Mouse (Mus musculus): ENCODE data around the gene Men1. TPM values are rescaled to one million over a fixed set of nuclear protein-coding genes. Genes with fewer than 3 reads are reported as not detected.
"Not testable (repeated sequence)": the region's sequence is repeated elsewhere in the genome, so short reads cannot be mapped to it uniquely, and the experiment has no call there.

The Men1 gene
- polyA plus RNA-seq (2015; fragmentation: Nextera tagmentation; extraction: Ambion mirVana): 70.2 and 74.3 TPM in 2 replicates

GRCm38 (mm10) chr19:6334673-6335457, at the start of gene Men1:
TSS of gene Men1 (plus strand) at chr19:6334979.
- peak; percentile 92 for ATAC-seq (ENCODE audit: insufficient read depth, low FRiP score, low read depth)
- Histone ChIP-seq H3K27me3 (replicated peaks) (no peaks in the 10 kb centered on the region), H3K27ac (peak within 1 kb of the TSS; percentile 92), H3K4me1 (peaks cover 33% of the 10 kb centered on the region), H3K9ac (peak within 1 kb of the TSS; percentile 64), H3K4me2 (peak within 1 kb of the TSS; percentile 85), H3K4me3 (replicated peaks) (peak within 1 kb of the TSS; percentile 85), H3K9me3 (no peaks in the 10 kb centered on the region), H3K36me3 (peaks cover 25% of the 10 kb centered on the region)
- under 1% methylated on average over 43 of the region's 43 CpGs for WGBS

DNA sequence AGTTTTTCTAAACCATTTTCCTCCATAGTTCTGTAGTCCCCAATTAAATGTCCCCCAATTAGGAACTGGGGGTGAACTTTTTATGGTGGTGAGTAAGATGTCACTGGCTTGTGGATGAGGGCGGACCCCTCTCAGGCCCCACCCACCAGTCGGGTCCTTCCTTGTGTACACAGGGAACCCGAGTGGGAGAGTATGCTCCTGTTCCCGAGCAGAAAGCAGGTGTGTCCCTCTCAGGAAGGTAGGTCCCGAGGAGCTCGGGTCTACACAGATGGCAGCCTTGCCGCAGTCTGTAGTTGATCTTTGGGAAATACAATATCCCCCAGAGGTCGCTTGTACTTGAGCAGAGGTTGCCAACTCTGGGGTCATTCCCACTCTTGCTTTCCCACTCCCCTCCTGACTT, 49.6 kb upstream of the Men1 start:
- H3K4me2 ChIP-seq: 0 out of 2 replicates have a peak overlapping the region, but pooled peaks have one; percentile 3
- H3K36me3 ChIP-seq: peaks cover 26% of the 10 kb centered on the region
- 65% methylated on average over 8 of the region's 8 CpGs for WGBS
- peak overlapping the region; percentile 17; the same call in 1 of the 2 replicates for H3K27ac ChIP-seq
- peaks cover 31% of the 10 kb centered on the region for H3K4me1 ChIP-seq
- no peak overlapping the region for H3K4me3 ChIP-seq (replicated peaks)
- no peak for ATAC-seq (ENCODE audit: insufficient read depth, low FRiP score, low read depth)
- H3K9ac ChIP-seq: no peak overlapping the region
- no peaks in the 10 kb centered on the region for H3K27me3 ChIP-seq (replicated peaks)
- H3K9me3 ChIP-seq: no peaks in the 10 kb centered on the region

DNA sequence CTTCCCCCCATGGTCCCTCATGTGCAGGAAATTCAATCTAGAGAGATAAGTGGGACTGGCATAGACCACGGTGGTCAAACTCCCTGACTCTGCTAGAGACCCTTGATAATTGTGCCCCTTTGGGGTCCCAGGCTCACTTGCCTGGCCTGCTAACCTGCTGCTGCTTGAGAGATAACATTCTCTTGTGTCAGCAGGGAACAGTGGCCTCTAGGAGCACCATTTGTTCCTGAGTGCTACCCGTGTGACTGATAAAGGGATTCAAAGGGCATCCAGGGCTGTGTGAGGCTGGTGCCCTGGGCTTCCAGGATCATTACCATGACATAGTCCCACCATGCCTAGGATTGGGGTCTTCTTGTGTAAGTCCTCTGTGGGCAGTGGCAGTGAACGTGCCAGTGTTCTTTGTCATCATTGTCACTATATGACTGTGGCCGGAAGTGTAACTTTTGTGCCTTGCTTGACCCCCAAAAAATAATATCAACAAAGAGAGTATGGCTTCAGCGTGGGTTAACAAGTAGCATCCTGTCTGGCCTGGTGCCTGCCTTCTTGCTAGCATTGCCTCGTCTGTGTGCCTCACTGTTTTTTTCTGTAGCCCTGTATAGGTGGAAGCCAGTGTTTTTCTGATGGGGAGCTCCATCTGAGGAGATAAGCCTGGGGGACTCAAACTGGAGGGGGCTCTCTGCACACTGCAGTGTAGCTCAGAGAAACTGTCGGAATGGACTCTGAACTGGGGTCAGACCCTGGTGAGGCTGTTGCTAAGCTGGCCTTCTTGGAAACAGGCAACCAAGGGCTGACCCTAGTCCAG, 48.9 kb upstream of the Men1 start:
- Histone ChIP-seq H3K9ac (no peak overlapping the region), H3K4me3 (replicated peaks) (no peak overlapping the region), H3K27me3 (replicated peaks) (no peaks in the 10 kb centered on the region), H3K36me3 (peaks cover 26% of the 10 kb centered on the region), H3K9me3 (no peaks in the 10 kb centered on the region), H3K4me1 (peaks cover 28% of the 10 kb centered on the region; the same call in 1 of the 2 replicates), H3K4me2 (0 out of 2 replicates have a peak overlapping the region, but pooled peaks have one; percentile 3), H3K27ac (peak overlapping the region; percentile 17; the same call in 1 of the 2 replicates)
- ATAC-seq (ENCODE audit: insufficient read depth, low FRiP score, low read depth): no peak
- WGBS: 52% methylated on average over 7 of the region's 7 CpGs

DNA sequence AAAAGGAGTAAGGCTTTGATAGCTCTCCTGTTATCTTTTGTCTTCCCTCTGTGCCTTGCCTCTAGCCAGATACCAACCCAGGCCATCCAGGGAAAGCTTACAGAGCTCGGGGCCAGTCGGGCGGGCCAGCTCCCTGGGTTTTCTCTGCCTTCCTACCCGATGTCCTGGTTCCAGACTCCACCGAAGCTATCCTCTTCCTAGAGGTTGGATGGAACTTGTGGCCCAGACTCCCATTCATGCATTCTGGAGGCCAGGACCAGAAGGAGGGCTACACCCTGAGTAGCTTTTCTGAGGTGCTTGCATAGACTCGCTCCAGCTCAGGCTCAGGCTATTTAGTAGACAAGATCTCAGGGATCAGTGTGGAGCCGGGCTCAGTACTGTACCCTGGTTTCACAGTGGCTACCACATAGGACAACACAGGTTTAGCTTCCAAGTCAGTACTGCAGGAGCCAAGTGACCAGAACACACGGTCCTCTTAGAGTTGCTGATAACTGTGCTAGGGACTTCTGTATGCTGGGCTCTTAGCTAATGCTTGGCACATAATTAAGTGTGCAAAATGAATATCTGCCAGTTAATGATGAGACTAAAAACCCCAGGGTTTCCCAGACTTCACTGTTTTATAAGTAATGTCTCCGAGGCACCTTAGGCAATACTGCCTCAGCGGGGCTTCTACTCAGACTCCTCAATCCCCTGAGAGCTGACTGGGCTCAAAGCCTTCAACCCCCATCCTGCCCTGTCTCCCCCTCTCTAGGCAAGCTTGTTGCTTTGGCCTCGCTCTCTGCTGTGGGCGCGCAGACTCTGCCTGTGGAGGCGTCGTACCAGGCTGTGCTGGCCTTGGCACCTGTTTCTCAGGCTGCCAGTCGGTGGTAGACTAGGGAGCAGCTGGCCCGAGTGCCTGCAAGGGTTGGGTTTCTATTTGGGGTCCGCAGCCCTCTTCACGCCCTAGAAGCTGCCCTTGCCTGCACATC, 48.1 kb upstream of the Men1 start:
- H3K4me3 ChIP-seq (replicated peaks): no peak overlapping the region
- H3K36me3 ChIP-seq: peaks cover 19% of the 10 kb centered on the region
- no peaks in the 10 kb centered on the region for H3K27me3 ChIP-seq (replicated peaks)
- ATAC-seq (ENCODE audit: insufficient read depth, low FRiP score, low read depth): no peak
- H3K9me3 ChIP-seq: no peaks in the 10 kb centered on the region
- 83% methylated on average over 19 of the region's 19 CpGs for WGBS
- 0 out of 2 replicates have a peak overlapping the region, but pooled peaks have one; percentile 0 for H3K4me2 ChIP-seq
- H3K4me1 ChIP-seq: peaks cover 37% of the 10 kb centered on the region; the same call in 1 of the 2 replicates
- H3K9ac ChIP-seq: no peak overlapping the region
- no peak overlapping the region for H3K27ac ChIP-seq

DNA sequence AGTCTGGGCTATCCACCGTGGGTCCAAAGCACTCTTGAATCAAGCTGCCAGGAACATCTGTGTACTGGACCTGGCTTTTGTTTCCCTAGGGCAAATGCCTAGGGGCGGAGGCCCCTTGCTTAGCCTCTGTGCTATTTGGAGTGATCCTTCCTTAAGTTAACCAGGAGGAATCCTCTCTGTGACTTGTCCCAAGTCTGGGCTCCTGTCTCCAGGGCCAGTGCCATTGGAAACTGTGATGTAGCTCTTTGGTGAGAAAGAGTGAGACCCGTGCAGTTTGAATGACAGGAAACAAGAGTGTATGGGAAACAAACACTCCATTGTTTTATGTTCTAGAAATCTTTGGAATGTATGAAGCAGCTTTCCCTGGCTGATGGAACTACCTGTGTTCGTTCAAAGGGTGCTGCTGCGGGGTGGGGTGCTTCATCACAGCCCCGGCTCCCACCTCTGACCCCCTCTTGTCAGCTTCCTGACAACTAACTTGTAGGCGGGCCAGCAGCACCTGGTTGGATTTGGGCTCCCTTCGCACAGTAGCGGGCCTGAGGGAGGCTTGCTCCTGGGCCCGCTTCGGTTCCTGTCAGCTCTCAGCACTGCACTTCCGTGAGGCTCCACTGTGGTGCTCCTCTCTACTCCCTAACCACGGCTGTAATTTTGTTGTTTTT, 46.4 kb upstream of the Men1 start:
- no peak overlapping the region for H3K9ac ChIP-seq
- H3K27ac ChIP-seq: 0 out of 2 replicates have a peak overlapping the region, but pooled peaks have one; percentile 18
- no peaks in the 10 kb centered on the region for H3K27me3 ChIP-seq (replicated peaks)
- no peak for ATAC-seq (ENCODE audit: insufficient read depth, low FRiP score, low read depth)
- H3K4me1 ChIP-seq: peaks cover 38% of the 10 kb centered on the region; the same call in 1 of the 2 replicates
- H3K4me3 ChIP-seq (replicated peaks): no peak overlapping the region
- 70% methylated on average over 13 of the region's 13 CpGs for WGBS
- no peaks in the 10 kb centered on the region for H3K9me3 ChIP-seq
- H3K36me3 ChIP-seq: peaks cover 11% of the 10 kb centered on the region; the same call in 1 of the 2 replicates
- no peak overlapping the region for H3K4me2 ChIP-seq

GRCm38 (mm10) chr19:6289696-6290238, 45.0 kb upstream of the Men1 start:
- peaks cover 8% of the 10 kb centered on the region; the same call in 1 of the 2 replicates for H3K36me3 ChIP-seq
- H3K9me3 ChIP-seq: no peaks in the 10 kb centered on the region
- H3K4me1 ChIP-seq: peaks cover 37% of the 10 kb centered on the region; the same call in 1 of the 2 replicates
- H3K9ac ChIP-seq: no peak overlapping the region
- no peak overlapping the region for H3K27ac ChIP-seq
- 88% methylated on average over 14 of the region's 14 CpGs for WGBS
- H3K27me3 ChIP-seq (replicated peaks): no peaks in the 10 kb centered on the region
- no peak overlapping the region for H3K4me2 ChIP-seq
- ATAC-seq (ENCODE audit: insufficient read depth, low FRiP score, low read depth): no peak
- no peak overlapping the region for H3K4me3 ChIP-seq (replicated peaks)

GRCm38 (mm10) chr19:6290720-6291116, 44.1 kb upstream of the Men1 start:
- not testable (repeated sequence) for H3K9ac ChIP-seq; H3K9me3 ChIP-seq; H3K4me2 ChIP-seq; H3K27me3 ChIP-seq (replicated peaks); H3K4me3 ChIP-seq (replicated peaks)
- H3K27ac ChIP-seq: peak overlapping the region; percentile 75
- 0 out of 2 replicates have a peak, but pooled peaks have one; percentile 34 for ATAC-seq (ENCODE audit: insufficient read depth, low FRiP score, low read depth)
- H3K4me1 ChIP-seq: peaks cover 28% of the 10 kb centered on the region; the same call in 1 of the 2 replicates
- H3K36me3 ChIP-seq: peaks cover 13% of the 10 kb centered on the region; the same call in 1 of the 2 replicates
- 96% methylated on average over 5 of the region's 6 CpGs for WGBS

DNA sequence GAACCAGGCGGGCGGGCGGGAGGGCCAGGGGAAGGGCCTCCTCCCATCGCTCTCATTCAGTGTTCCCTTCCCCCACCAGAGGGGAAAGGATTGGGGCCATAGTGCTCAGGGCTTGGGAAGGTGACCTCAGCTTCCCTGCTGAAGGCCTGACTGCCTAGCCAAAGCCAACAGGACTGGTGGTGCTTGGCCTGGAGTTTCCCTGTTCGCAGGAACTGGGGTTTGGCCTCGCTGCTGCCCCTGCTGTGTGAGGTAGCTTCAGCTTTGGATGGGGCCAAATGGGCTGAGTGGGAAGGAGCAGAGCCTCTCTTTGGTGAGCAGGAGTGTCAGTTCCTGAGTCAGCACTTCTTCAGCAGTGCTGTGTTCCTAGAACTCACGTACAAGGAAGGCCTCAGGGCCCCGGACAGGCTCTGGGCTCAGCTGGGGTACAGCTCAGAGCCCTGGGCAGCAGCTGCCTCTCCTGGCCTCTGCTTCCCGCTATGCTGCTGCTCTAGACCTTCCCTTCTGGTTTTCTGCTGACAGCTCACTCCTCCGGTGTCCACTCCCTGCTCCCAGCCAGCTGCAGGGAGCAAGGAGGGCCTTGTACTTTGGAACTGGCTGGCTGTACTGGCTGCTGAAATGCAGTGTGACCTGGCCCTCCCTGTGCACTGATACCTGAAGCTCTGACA, 43.5 kb upstream of the Men1 start:
- Histone ChIP-seq H3K27me3 (replicated peaks) (no peaks in the 10 kb centered on the region), H3K4me1 (0 out of 2 replicates have a peak, but pooled peaks cover 23% of the 10 kb centered on the region), H3K9me3 (no peaks in the 10 kb centered on the region), H3K9ac (no peak overlapping the region), H3K4me2 (peak overlapping the region; percentile 27; the same call in 1 of the 2 replicates), H3K36me3 (peaks cover 13% of the 10 kb centered on the region), H3K27ac (peak overlapping the region; percentile 75), H3K4me3 (replicated peaks) (no peak overlapping the region)
- peak; percentile 54; the same call in 1 of the 2 replicates for ATAC-seq (ENCODE audit: insufficient read depth, low FRiP score, low read depth)
- WGBS: 74% methylated on average over 10 of the region's 10 CpGs

DNA sequence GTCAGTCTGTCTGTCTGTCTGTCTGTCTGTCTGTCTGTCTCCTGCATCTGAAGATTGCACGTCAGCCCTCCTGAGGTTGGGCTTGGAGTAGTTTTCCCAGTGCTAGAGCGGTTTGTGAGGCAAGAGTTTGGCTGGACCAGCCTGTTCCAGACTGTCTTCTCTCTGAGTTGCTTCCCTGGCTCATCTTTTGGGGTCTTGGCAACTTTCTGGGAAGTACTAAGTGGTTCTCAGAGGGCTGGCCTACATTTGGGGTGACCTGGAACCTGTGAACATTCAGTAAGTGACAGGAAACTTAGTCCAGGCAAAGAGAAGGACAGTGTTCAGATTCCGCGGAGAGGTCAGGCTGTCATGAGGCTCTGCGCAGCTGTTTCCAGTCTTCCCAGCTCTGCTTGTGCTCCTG, 42.5 kb upstream of the Men1 start:
- H3K36me3 ChIP-seq: peaks cover 19% of the 10 kb centered on the region
- 84% methylated on average over 5 of the region's 5 CpGs for WGBS
- H3K27me3 ChIP-seq (replicated peaks): no peaks in the 10 kb centered on the region
- H3K27ac ChIP-seq: no peak overlapping the region
- no peak overlapping the region for H3K4me2 ChIP-seq
- no peaks in the 10 kb centered on the region for H3K9me3 ChIP-seq
- no peak overlapping the region for H3K4me3 ChIP-seq (replicated peaks)
- 0 out of 2 replicates have a peak, but pooled peaks cover 19% of the 10 kb centered on the region for H3K4me1 ChIP-seq
- no peak for ATAC-seq (ENCODE audit: insufficient read depth, low FRiP score, low read depth)
- no peak overlapping the region for H3K9ac ChIP-seq

GRCm38 (mm10) chr19:6294301-6294700, 40.5 kb upstream of the Men1 start:
- ATAC-seq (ENCODE audit: insufficient read depth, low FRiP score, low read depth): no peak
- H3K36me3 ChIP-seq: peaks cover 33% of the 10 kb centered on the region
- no peaks in the 10 kb centered on the region for H3K27me3 ChIP-seq (replicated peaks)

More at GRCm38 (mm10) chr19:6294301-6294700, 40.5 kb upstream of the Men1 start:
- H3K9me3 ChIP-seq: no peaks in the 10 kb centered on the region
- H3K4me1 ChIP-seq: 0 out of 2 replicates have a peak, but pooled peaks cover 10% of the 10 kb centered on the region
- no peak overlapping the region for H3K27ac ChIP-seq
- WGBS: 90% methylated on average over 17 of the region's 17 CpGs
- H3K4me3 ChIP-seq (replicated peaks): no peak overlapping the region
- no peak overlapping the region for H3K9ac ChIP-seq
- no peak overlapping the region for H3K4me2 ChIP-seq

Data from stomach, embryonic 15.5 days (tissue).